In genomic region chr8:64367906-64368305, GRCm38 (mm10) we compare ENCODE assay signal across 27 mouse cellular contexts.
"Had no signal": no experiment of that assay in that cellular context is flagged by ENCODE, and none has a peak within 500 bp of the region (broad histone marks: within the 10 kb centered on the region; RNA-seq: fewer than 3 reads in every experiment).

No protein-coding gene starts in this region.

- ATAC-seq: forebrain, embryonic 13.5 days; forebrain, embryonic 15.5 days; forebrain, embryonic 16.5 days; forebrain, postnatal 0 days had no signal

- DNase-seq: cerebellum, adult 8-10 months; cerebellum, adult 9-10 months; cerebellum, adult 9-11 months; cerebellum, postnatal 10 days; cerebellum, postnatal 14 days; cerebellum, postnatal 25 days; cerebellum, postnatal 36 days; embryo, embryonic 11 days; forebrain, postnatal 0 days; gastrocnemius, adult 2 months; gastrocnemius, postnatal 10 days; gastrocnemius, postnatal 14 days; gastrocnemius, postnatal 25 days; gastrocnemius, postnatal 36 days; heart, adult 11 months; heart, adult 18-20 months; heart, adult 2 months had no signal

- H3K27ac ChIP-seq: embryonic facial prominence, embryonic 10.5 days; embryonic facial prominence, embryonic 12.5 days; embryonic facial prominence, embryonic 13.5 days; embryonic facial prominence, embryonic 15.5 days; forebrain, embryonic 10.5 days; forebrain, embryonic 12.5 days; forebrain, embryonic 13.5 days; forebrain, embryonic 15.5 days; gastrocnemius, adult 2 months; heart, adult 2 months had no signal

- H3K9me3 ChIP-seq: embryonic facial prominence, embryonic 10.5 days; embryonic facial prominence, embryonic 12.5 days; embryonic facial prominence, embryonic 13.5 days; embryonic facial prominence, embryonic 15.5 days; forebrain, embryonic 10.5 days; forebrain, embryonic 12.5 days; forebrain, embryonic 13.5 days; forebrain, embryonic 15.5 days had no signal

- H3K4me1 ChIP-seq: embryonic facial prominence, embryonic 15.5 days; forebrain, embryonic 12.5 days had no signal

- H3K27me3 ChIP-seq: embryonic facial prominence, embryonic 12.5 days; embryonic facial prominence, embryonic 15.5 days; forebrain, embryonic 12.5 days; forebrain, embryonic 13.5 days; forebrain, embryonic 15.5 days had no signal

- H3K4me2 ChIP-seq: embryonic facial prominence, embryonic 12.5 days; embryonic facial prominence, embryonic 13.5 days; embryonic facial prominence, embryonic 15.5 days; forebrain, embryonic 12.5 days; forebrain, embryonic 13.5 days; forebrain, embryonic 15.5 days had no signal

- H3K9ac ChIP-seq: embryonic facial prominence, embryonic 12.5 days; embryonic facial prominence, embryonic 13.5 days; embryonic facial prominence, embryonic 15.5 days; forebrain, embryonic 12.5 days; forebrain, embryonic 13.5 days; forebrain, embryonic 15.5 days; forebrain, postnatal 0 days had no signal

- H3K4me3 ChIP-seq: embryonic facial prominence, embryonic 10.5 days; embryonic facial prominence, embryonic 12.5 days; embryonic facial prominence, embryonic 13.5 days; embryonic facial prominence, embryonic 15.5 days; erythroblast, embryonic 14.5 days; forebrain, embryonic 10.5 days; forebrain, embryonic 12.5 days; forebrain, embryonic 13.5 days; forebrain, embryonic 15.5 days; gastrocnemius, adult 2 months; heart, adult 2 months had no signal

- H3K36me3 ChIP-seq: embryonic facial prominence, embryonic 10.5 days; embryonic facial prominence, embryonic 12.5 days; embryonic facial prominence, embryonic 13.5 days; embryonic facial prominence, embryonic 15.5 days; forebrain, embryonic 10.5 days; forebrain, embryonic 12.5 days; forebrain, embryonic 15.5 days had no signal
